Mouse (Mus musculus) gastrocnemius, adult 18-20 months (tissue): ENCODE results near the gene Cbarp. TPM values are rescaled to one million over a fixed set of nuclear protein-coding genes. Genes with fewer than 3 reads are reported as not detected.

Experiments
- DNase-seq: peaks from one replicate; pipeline ENCODE4 v3.0.0; 2021; ENCODE audit warnings: low spot score
- long read RNA-seq, 2 experiments: library from polyadenylated mRNA; stranded (forward); transcript quantifications; one replicate each; pipeline ENCODE4 v2.0.0; 2021
- total RNA-seq, 2 experiments: library from RNA; stranded (reverse); gene quantifications; 2 replicates each; pipeline ENCODE4 v1.2.3; 2021

Cbarp gene
- 1 to 10 TPM; 1.6 to 1.9 TPM for total RNA-seq
- long read RNA-seq, experiment 1 = 0 reads
- long read RNA-seq, experiment 2, partial matches to known transcripts = 0 of 1 reads
- long read RNA-seq, experiment 2, other reads (novel, unspliced or antisense) = 1 of 1 reads

GRCm38 (mm10) chr10:80140666-80141035 is at the start of gene Cbarp:
Cbarp (minus strand) TSS chr10:80140835.
- DNase-seq = no peak

GRCm38 (mm10) chr10:80189999-80190398 is 49.4 kb upstream of the Cbarp start:
- DNase-seq = no peak

GRCm38 (mm10) chr10:80188453-80189024 is 47.9 kb upstream of the Cbarp start:
- no peak for DNase-seq

GRCm38 (mm10) chr10:80187739-80188138 is 47.1 kb upstream of the Cbarp start:
- DNase-seq = no peak

- DNase-seq = no peak
Observed at GRCm38 (mm10) chr10:80186649-80187048, 46.0 kb upstream of the Cbarp start.

- DNase-seq = no peak
Observed at GRCm38 (mm10) chr10:80182547-80182946, 41.9 kb upstream of the Cbarp start.

GRCm38 (mm10) chr10:80180823-80181222 is 40.2 kb upstream of the Cbarp start:
- DNase-seq = no peak

GRCm38 (mm10) chr10:80180288-80180687 is 39.7 kb upstream of the Cbarp start:
- no peak for DNase-seq

GRCm38 (mm10) chr10:80179068-80180051 is 38.7 kb upstream of the Cbarp start, which contains the start of gene Efna2:
Efna2 (plus strand) TSS chr10:80179482.
- peak; percentile 18 for DNase-seq

- no peak for DNase-seq
Observed at GRCm38 (mm10) chr10:80177441-80178279, 37.0 kb upstream of the Cbarp start.

- no peak for DNase-seq
Observed at GRCm38 (mm10) chr10:80176270-80176834, 35.7 kb upstream of the Cbarp start.

- DNase-seq = peak; percentile 32
Observed at GRCm38 (mm10) chr10:80175536-80176269, 35.1 kb upstream of the Cbarp start.

- peak; percentile 30 for DNase-seq
Observed at GRCm38 (mm10) chr10:80174705-80175104, 34.1 kb upstream of the Cbarp start.

- peak; percentile 9 for DNase-seq
Observed at GRCm38 (mm10) chr10:80173955-80174640, 33.5 kb upstream of the Cbarp start.

GRCm38 (mm10) chr10:80173358-80173757 is 32.7 kb upstream of the Cbarp start:
- DNase-seq = peak; percentile 15

- DNase-seq = peak; percentile 90
Observed at GRCm38 (mm10) chr10:80172527-80173292, 32.1 kb upstream of the Cbarp start, which contains the start of gene 1600002K03Rik. 1600002K03Rik (plus strand) TSS chr10:80172944.

GRCm38 (mm10) chr10:80171760-80172526 is 31.3 kb upstream of the Cbarp start:
- DNase-seq = peak; percentile 9

- DNase-seq = no peak
Observed at GRCm38 (mm10) chr10:80171252-80171651, 30.6 kb upstream of the Cbarp start.
